Mouse (Mus musculus) myocyte (in vitro differentiated cells): ENCODE measurements around the gene Taf5l. TPM values are rescaled to one million over a fixed set of nuclear protein-coding genes. Genes with fewer than 3 reads are reported as not detected.
"Not testable (repeated sequence)": the region's sequence is repeated elsewhere in the genome, so short reads cannot be mapped to it uniquely, and the experiment has no call there.

Source experiments
- H3K27me3 ChIP-seq: one replicate; pipeline ENCODE4 v1.6.1; 2011; ENCODE audit not compliant: control insufficient read depth, insufficient read depth, insufficient read length
- H3K36me3 ChIP-seq: one replicate; pipeline ENCODE4 v1.6.1; 2011; ENCODE audit not compliant: control insufficient read depth, insufficient read depth
- H3K4me2 ChIP-seq: one replicate; pipeline ENCODE4 v1.6.1; 2011; ENCODE audit warnings: low read depth, control low read depth
- H3K4me3 ChIP-seq: one replicate; pipeline ENCODE4 v1.5.1; 2011; ENCODE audit warnings: mild to moderate bottlenecking, control low read depth, moderate library complexity
- H3K79me2 ChIP-seq: one replicate; pipeline ENCODE4 v1.6.1; 2011; ENCODE audit not compliant: control insufficient read depth, insufficient read depth
- H3ac ChIP-seq: one replicate; pipeline ENCODE4 v1.6.1; 2011; ENCODE audit not compliant: control insufficient read depth, insufficient read length
- CEBPB ChIP-seq: IDR thresholded peaks from 2 replicates; pipeline ENCODE4 v1.6.1; 2011; ENCODE audit warnings: mild to moderate bottlenecking, moderate library complexity; ENCODE audit not compliant: poor library complexity, insufficient read depth, severe bottlenecking
- E2F4 ChIP-seq: IDR thresholded peaks from one replicate; pipeline ENCODE4 v1.6.1; 2011; ENCODE audit warnings: mild to moderate bottlenecking, control low read depth, moderate library complexity; ENCODE audit not compliant: insufficient read depth
- MAX ChIP-seq: IDR thresholded peaks from one replicate; pipeline ENCODE4 v1.6.1; 2011; ENCODE audit warnings: low read depth, mild to moderate bottlenecking, control low read depth
- MYOD1 ChIP-seq, 3 experiments: IDR thresholded peaks; one replicate each; pipeline ENCODE4 v1.6.1; 2011; ENCODE audit warnings: control low read depth in 2 of 3, low read depth in 2 of 3, mild to moderate bottlenecking in 2 of 3, moderate library complexity in 1 of 3; ENCODE audit not compliant: insufficient read length in 2 of 3, control insufficient read depth in 1 of 3
- MYOG ChIP-seq, 3 experiments: IDR thresholded peaks; one replicate each; pipeline ENCODE4 v1.6.1; 2011; ENCODE audit warnings: control low read depth in 2 of 3, low read depth in 2 of 3, mild to moderate bottlenecking in 2 of 3; ENCODE audit not compliant: insufficient read length in 2 of 3, control insufficient read depth in 1 of 3, insufficient read depth in 1 of 3
- POLR2A ChIP-seq: IDR thresholded peaks from one replicate; pipeline ENCODE4 v1.6.1; 2011; ENCODE audit warnings: low read depth, mild to moderate bottlenecking, control low read depth, moderate library complexity; ENCODE audit not compliant: insufficient read length
- POLR2AphosphoS2 ChIP-seq: IDR thresholded peaks from one replicate; pipeline ENCODE4 v1.6.1; 2011; ENCODE audit warnings: low read depth, control low read depth; ENCODE audit not compliant: insufficient read length
- REST ChIP-seq: IDR thresholded peaks from one replicate; pipeline ENCODE4 v1.6.1; 2011; ENCODE audit warnings: mild to moderate bottlenecking, control low read depth, moderate library complexity; ENCODE audit not compliant: insufficient read depth, insufficient read length
- SRF ChIP-seq: IDR thresholded peaks from one replicate; pipeline ENCODE4 v1.6.1; 2011; ENCODE audit warnings: low read depth; ENCODE audit not compliant: control insufficient read depth, insufficient read length
- TCF12 ChIP-seq: IDR thresholded peaks from one replicate; pipeline ENCODE4 v1.6.1; 2011; ENCODE audit warnings: mild to moderate bottlenecking, control low read depth; ENCODE audit not compliant: poor library complexity, insufficient read depth, severe bottlenecking
- TCF3 ChIP-seq: IDR thresholded peaks from one replicate; pipeline ENCODE4 v1.6.1; 2011; ENCODE audit warnings: low read depth, control low read depth; ENCODE audit not compliant: insufficient read length
- USF1 ChIP-seq: IDR thresholded peaks from one replicate; pipeline ENCODE4 v1.6.1; 2011; ENCODE audit warnings: low read depth, mild to moderate bottlenecking, control low read depth, moderate library complexity
- polyA plus RNA-seq: library from polyadenylated mRNA; unstranded; fragments of >200 nt; fragmentation: generic; extraction: Trizol; gene quantifications from one replicate; pipeline ENCODE4 v1.2.1, GENCODE M21; 2012; ENCODE audit warnings: missing spikeins

The Taf5l gene
- polyA plus RNA-seq, 1 experiment: 16.0 TPM

GRCm38 (mm10) chr8:124044421-124044820, 23.2 kb upstream of the Taf5l start:
- TF ChIP-seq MYOD1 (IDR thresholded peaks at IDR 0.05; ENCODE audit: control insufficient read depth in 1 of 3, insufficient read length in 2 of 3, low read depth in 2 of 3) (no peak), E2F4 (no peak), CEBPB (no peak)

GRCm38 (mm10) chr8:124042201-124042600, 21.0 kb upstream of the Taf5l start:
- TF ChIP-seq TCF12 (no peak), SRF (no peak), POLR2AphosphoS2 (no peak), CEBPB (no peak), MYOD1 (IDR thresholded peaks at IDR 0.05; ENCODE audit: control insufficient read depth in 1 of 3, insufficient read length in 2 of 3, low read depth in 2 of 3) (no peak), MAX (no peak), TCF3 (no peak)
- no peaks in the 10 kb centered on the region for H3K27me3 ChIP-seq
- H3ac ChIP-seq: no peak overlapping the region
- H3K79me2 ChIP-seq: no peaks in the 10 kb centered on the region
- no peak overlapping the region for H3K4me2 ChIP-seq
- H3K4me3 ChIP-seq: no peak overlapping the region
- H3K36me3 ChIP-seq: peaks cover 32% of the 10 kb centered on the region

More at GRCm38 (mm10) chr8:124044421-124044820, 23.2 kb upstream of the Taf5l start:
- Histone ChIP-seq H3K4me3 (no peak overlapping the region), H3K27me3 (no peaks in the 10 kb centered on the region), H3ac (no peak overlapping the region), H3K79me2 (no peaks in the 10 kb centered on the region), H3K4me2 (no peak overlapping the region), H3K36me3 (peaks cover 25% of the 10 kb centered on the region)

- Histone ChIP-seq H3K4me3 (no peak overlapping the region), H3K36me3 (peaks cover 31% of the 10 kb centered on the region), H3ac (no peak overlapping the region), H3K27me3 (no peaks in the 10 kb centered on the region), H3K4me2 (no peak overlapping the region), H3K79me2 (no peaks in the 10 kb centered on the region)
- no peak for TF ChIP-seq MYOD1 (IDR thresholded peaks at IDR 0.05; ENCODE audit: control insufficient read depth in 1 of 3, insufficient read length in 2 of 3, low read depth in 2 of 3)
- TF ChIP-seq TCF3: no peak
- TF ChIP-seq SRF: no peak
- TF ChIP-seq USF1: no peak
- TF ChIP-seq E2F4: no peak
- no peak for TF ChIP-seq POLR2A
- TF ChIP-seq POLR2AphosphoS2: no peak
- no peak for TF ChIP-seq TCF12
- no peak for TF ChIP-seq CEBPB
- no peak for TF ChIP-seq REST
Observed at GRCm38 (mm10) chr8:124039351-124039750, 18.2 kb upstream of the Taf5l start.

GRCm38 (mm10) chr8:124038121-124038520, 16.9 kb upstream of the Taf5l start:
- TF ChIP-seq TCF3 (no peak), MAX (no peak)
- Histone ChIP-seq H3ac (no peak overlapping the region), H3K36me3 (peaks cover 25% of the 10 kb centered on the region), H3K4me3 (no peak overlapping the region), H3K27me3 (no peaks in the 10 kb centered on the region), H3K4me2 (no peak overlapping the region), H3K79me2 (no peaks in the 10 kb centered on the region)

- H3K79me2 ChIP-seq: no peaks in the 10 kb centered on the region
- H3ac ChIP-seq: no peak overlapping the region
- H3K4me2 ChIP-seq: no peak overlapping the region
- H3K36me3 ChIP-seq: peaks cover 19% of the 10 kb centered on the region
- TF ChIP-seq SRF: no peak
- TF ChIP-seq TCF12: no peak
- no peak for TF ChIP-seq CEBPB
- TF ChIP-seq USF1: no peak
- no peak for TF ChIP-seq TCF3
- TF ChIP-seq POLR2AphosphoS2: no peak
- no peak for TF ChIP-seq E2F4
- TF ChIP-seq POLR2A: no peak
- TF ChIP-seq MAX: no peak
- no peak for TF ChIP-seq MYOD1 (IDR thresholded peaks at IDR 0.05; ENCODE audit: control insufficient read depth in 1 of 3, insufficient read length in 2 of 3, low read depth in 2 of 3)
- TF ChIP-seq REST: no peak
- TF ChIP-seq MYOG (IDR thresholded peaks at IDR 0.05; ENCODE audit: control insufficient read depth in 1 of 3, insufficient read depth in 1 of 3, insufficient read length in 2 of 3, low read depth in 2 of 3): no peak
- no peak overlapping the region for H3K4me3 ChIP-seq
- H3K27me3 ChIP-seq: no peaks in the 10 kb centered on the region
Observed at GRCm38 (mm10) chr8:124033400-124033799, 12.2 kb upstream of the Taf5l start.

- Histone ChIP-seq H3K79me2 (peaks cover under 1% of the 10 kb centered on the region), H3K4me2 (no peak overlapping the region), H3K4me3 (no peak overlapping the region), H3ac (no peak overlapping the region), H3K27me3 (no peaks in the 10 kb centered on the region), H3K36me3 (peaks cover 31% of the 10 kb centered on the region)
- TF ChIP-seq E2F4 (no peak), USF1 (no peak), TCF12 (no peak), MAX (no peak), TCF3 (no peak), CEBPB (no peak), MYOD1 (IDR thresholded peaks at IDR 0.05; ENCODE audit: control insufficient read depth in 1 of 3, insufficient read length in 2 of 3, low read depth in 2 of 3) (no peak), MYOG (IDR thresholded peaks at IDR 0.05; ENCODE audit: control insufficient read depth in 1 of 3, insufficient read depth in 1 of 3, insufficient read length in 2 of 3, low read depth in 2 of 3) (no peak), REST (no peak), POLR2A (no peak), SRF (no peak), POLR2AphosphoS2 (no peak)
Observed at GRCm38 (mm10) chr8:124027831-124028230, 6.6 kb upstream of the Taf5l start.

- H3K4me2 ChIP-seq, H3ac ChIP-seq, H3K27me3 ChIP-seq, H3K4me3 ChIP-seq: not testable (repeated sequence)
- Histone ChIP-seq H3K36me3 (peaks cover 31% of the 10 kb centered on the region), H3K79me2 (peaks cover 13% of the 10 kb centered on the region)
Observed at GRCm38 (mm10) chr8:124026265-124026664, 5.1 kb upstream of the Taf5l start.
